Mouse (Mus musculus): ENCODE data around the gene Acta2.

DNA sequence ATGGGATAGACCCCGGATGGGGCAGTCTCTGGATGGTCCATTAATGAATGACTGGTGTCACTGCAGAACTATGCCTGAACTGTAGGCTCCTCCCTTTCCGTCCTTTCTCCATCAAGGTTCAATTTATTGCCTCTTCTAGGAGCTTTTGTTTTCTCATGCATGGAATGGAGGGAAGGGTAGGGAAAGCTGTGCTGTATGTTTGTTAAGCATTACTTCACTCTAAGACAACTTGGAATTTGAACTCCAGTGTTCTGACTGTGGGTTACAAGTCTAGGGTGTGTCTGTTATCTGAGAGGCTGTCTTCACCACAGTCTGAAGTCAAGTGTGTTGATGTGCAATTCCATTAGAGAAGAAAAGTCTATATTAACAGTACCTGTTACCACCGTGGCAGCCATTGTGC, 46.4 kb downstream of the Acta2 start:
- TF ChIP-seq POLR2A (IDR thresholded peaks at IDR 0.05; ENCODE audit: borderline replicate concordance, extremely low read depth, insufficient read depth, insufficient read length, poor library complexity, severe bottlenecking) (no peak), CTCF (IDR thresholded peaks at IDR 0.05; ENCODE audit: borderline replicate concordance, extremely low read depth, insufficient read depth, insufficient read length) (no peak)
